Mouse (Mus musculus): ENCODE results near the gene Gm11214. TPM values are rescaled to one million over a fixed set of nuclear protein-coding genes. Genes with fewer than 3 reads are reported as not detected.
A peak's percentile ranks its signal among the peaks of the same experiment; 100 is the strongest.

Gene Gm11214
- polyA plus RNA-seq, 1 experiment from 2014 or later: not detected

DNA sequence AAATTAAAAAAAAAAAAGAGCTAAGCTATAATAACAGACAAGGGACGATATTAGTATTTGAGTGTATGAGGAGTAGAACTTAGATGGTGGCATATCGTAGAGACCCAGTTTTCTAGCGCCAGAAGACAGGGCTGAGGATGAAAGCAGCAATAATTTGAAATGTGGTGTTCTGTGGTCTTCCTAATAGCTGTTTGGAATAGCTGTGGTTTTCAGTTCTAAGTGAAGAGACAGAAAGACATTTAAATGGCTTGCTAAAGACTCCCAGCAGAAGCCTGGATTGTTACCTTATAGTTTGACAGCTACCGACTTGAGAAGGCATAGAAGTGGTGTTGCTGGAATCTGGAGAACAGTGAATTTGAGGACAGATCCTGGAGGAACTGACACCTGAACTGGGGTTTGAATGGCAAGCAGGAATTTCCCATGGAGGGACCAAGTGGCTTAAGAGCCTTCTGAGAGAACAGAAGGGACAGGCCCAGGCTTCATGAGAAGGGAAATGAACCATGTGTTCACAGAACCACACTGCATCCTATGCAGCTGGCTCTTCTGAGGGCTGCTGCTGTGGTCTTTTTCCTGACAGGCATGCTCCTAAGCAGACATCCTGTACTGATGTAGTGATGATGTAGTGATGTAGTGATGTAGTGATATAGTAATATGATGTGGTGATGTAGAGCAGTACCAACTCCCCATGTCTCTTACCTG lies 39.0 kb upstream of the Gm11214 start:
- H3K4me2 ChIP-seq (replicated peaks; ENCODE audit: low read depth, low read length): no peak overlapping the region
- H3K4me3 ChIP-seq (ENCODE audit: low read depth, low read length): no peak overlapping the region
- no peaks in the 10 kb centered on the region for H3K4me1 ChIP-seq (ENCODE audit: insufficient read depth, low read depth, low read length)
- H3K27me3 ChIP-seq (replicated peaks; ENCODE audit: insufficient read depth, low read length): no peaks in the 10 kb centered on the region
- H3K27ac ChIP-seq (ENCODE audit: low read length): no peak overlapping the region
- no peak for TF ChIP-seq EP300 (IDR thresholded peaks at IDR 0.05)
- no peak for TF ChIP-seq CTCF (IDR thresholded peaks at IDR 0.05)
- DNase-seq (ENCODE audit: low spot score) (no peak), ATAC-seq (no peak)
- H3K9ac ChIP-seq (replicated peaks; ENCODE audit: low read depth): no peak overlapping the region
- H3K9me3 ChIP-seq (ENCODE audit: low read length): no peaks in the 10 kb centered on the region
- no peaks in the 10 kb centered on the region for H3K36me3 ChIP-seq (ENCODE audit: insufficient read depth, low read length)
- WGBS: 85% methylated on average over 4 of the region's 4 CpGs

DNA sequence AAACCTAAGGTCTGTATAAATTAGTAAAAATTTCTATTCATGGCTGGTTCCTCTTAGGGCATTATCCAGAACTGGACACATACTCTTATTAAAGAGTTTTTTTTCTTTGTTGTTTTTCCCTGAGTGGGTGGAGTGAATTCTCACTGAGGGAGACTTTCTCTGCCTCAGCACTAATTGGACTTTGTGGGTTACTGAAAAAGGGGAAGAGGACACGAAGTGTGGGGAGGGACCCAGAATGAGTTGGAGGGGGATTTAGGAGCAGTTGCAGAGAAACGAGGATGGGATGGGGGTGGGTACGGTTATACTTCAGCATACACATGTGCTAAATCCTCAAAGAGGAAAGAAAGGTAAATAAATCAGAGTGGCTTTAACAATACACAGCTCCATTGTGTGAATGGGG lies 36.6 kb upstream of the Gm11214 start:
- Histone ChIP-seq H3K4me3 (ENCODE audit: low read depth, low read length) (no peak overlapping the region), H3K27me3 (replicated peaks; ENCODE audit: insufficient read depth, low read length) (no peaks in the 10 kb centered on the region), H3K9me3 (ENCODE audit: low read length) (no peaks in the 10 kb centered on the region), H3K9ac (replicated peaks; ENCODE audit: low read depth) (no peak overlapping the region), H3K27ac (ENCODE audit: low read length) (no peak overlapping the region), H3K36me3 (ENCODE audit: insufficient read depth, low read length) (no peaks in the 10 kb centered on the region), H3K4me2 (replicated peaks; ENCODE audit: low read depth, low read length) (no peak overlapping the region), H3K4me1 (ENCODE audit: insufficient read depth, low read depth, low read length) (no peaks in the 10 kb centered on the region)
- no peak for TF ChIP-seq CTCF (IDR thresholded peaks at IDR 0.05)
- no peak for TF ChIP-seq EP300 (IDR thresholded peaks at IDR 0.05)
- 35% methylated on average over 3 of the region's 3 CpGs for WGBS
- ATAC-seq: no peak
- no peak for DNase-seq (ENCODE audit: low spot score)

DNA sequence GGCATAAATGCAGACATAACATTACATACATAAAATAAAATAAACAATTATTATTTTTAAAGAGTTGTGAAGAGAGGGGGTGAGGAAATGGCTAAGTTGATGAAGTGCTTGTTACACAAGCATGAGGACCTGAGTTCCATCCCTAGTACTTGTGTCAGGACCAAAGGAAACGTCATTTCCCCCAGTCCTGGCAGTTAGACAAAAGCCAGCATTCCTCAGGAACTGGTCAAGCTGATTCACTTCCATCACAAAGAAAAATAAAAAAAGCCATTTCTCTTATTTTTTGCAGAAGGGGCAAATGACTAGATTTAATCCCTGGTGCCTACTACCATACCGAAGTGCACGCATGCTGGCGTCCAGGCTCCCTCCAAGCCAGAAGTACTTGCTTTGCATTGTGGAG lies 33.7 kb upstream of the Gm11214 start:
- DNase-seq (ENCODE audit: low spot score): peak; percentile 30
- H3K36me3 ChIP-seq (ENCODE audit: insufficient read depth, low read length): no peaks in the 10 kb centered on the region
- no peak overlapping the region for H3K4me2 ChIP-seq (replicated peaks; ENCODE audit: low read depth, low read length)
- H3K9ac ChIP-seq (replicated peaks; ENCODE audit: low read depth): no peak overlapping the region
- no peak for TF ChIP-seq CTCF (IDR thresholded peaks at IDR 0.05)
- no peak for TF ChIP-seq EP300 (IDR thresholded peaks at IDR 0.05)
- no peaks in the 10 kb centered on the region for H3K4me1 ChIP-seq (ENCODE audit: insufficient read depth, low read depth, low read length)
- no peaks in the 10 kb centered on the region for H3K27me3 ChIP-seq (replicated peaks; ENCODE audit: insufficient read depth, low read length)
- H3K9me3 ChIP-seq (ENCODE audit: low read length): no peaks in the 10 kb centered on the region
- no peak for ATAC-seq
- no peak overlapping the region for H3K4me3 ChIP-seq (ENCODE audit: low read depth, low read length)
- H3K27ac ChIP-seq (ENCODE audit: low read length): no peak overlapping the region
- 77% methylated on average over 4 of the region's 4 CpGs for WGBS

DNA sequence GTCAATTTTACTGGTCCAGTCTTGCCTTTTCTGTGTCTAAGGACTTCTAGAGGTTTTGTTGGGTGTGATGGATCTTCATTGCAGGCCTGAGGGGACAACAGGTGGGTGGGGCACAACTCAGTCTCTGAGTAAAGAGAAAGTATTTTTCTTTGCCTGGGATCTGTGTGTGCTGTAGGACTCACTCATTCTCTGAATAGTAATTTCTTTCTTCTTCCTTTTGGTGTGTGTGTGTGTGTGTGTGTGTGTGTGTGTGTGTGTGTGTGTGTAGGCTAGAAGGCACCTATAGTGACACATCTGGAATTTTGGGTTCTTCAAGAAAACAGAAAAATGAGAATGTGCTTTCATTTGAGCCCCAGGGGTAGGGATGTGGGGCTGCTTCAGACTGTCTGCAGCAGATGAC lies 29.2 kb upstream of the Gm11214 start:
- ATAC-seq: no peak
- H3K9me3 ChIP-seq (ENCODE audit: low read length): no peaks in the 10 kb centered on the region
- H3K27me3 ChIP-seq (replicated peaks; ENCODE audit: insufficient read depth, low read length): no peaks in the 10 kb centered on the region
- no peak for DNase-seq (ENCODE audit: low spot score)
- H3K4me2 ChIP-seq (replicated peaks; ENCODE audit: low read depth, low read length): no peak overlapping the region
- no peak overlapping the region for H3K27ac ChIP-seq (ENCODE audit: low read length)
- no peaks in the 10 kb centered on the region for H3K4me1 ChIP-seq (ENCODE audit: insufficient read depth, low read depth, low read length)
- TF ChIP-seq CTCF (IDR thresholded peaks at IDR 0.05) (no peak), EP300 (IDR thresholded peaks at IDR 0.05) (no peak)
- no peak overlapping the region for H3K4me3 ChIP-seq (ENCODE audit: low read depth, low read length)
- no peaks in the 10 kb centered on the region for H3K36me3 ChIP-seq (ENCODE audit: insufficient read depth, low read length)
- no peak overlapping the region for H3K9ac ChIP-seq (replicated peaks; ENCODE audit: low read depth)

DNA sequence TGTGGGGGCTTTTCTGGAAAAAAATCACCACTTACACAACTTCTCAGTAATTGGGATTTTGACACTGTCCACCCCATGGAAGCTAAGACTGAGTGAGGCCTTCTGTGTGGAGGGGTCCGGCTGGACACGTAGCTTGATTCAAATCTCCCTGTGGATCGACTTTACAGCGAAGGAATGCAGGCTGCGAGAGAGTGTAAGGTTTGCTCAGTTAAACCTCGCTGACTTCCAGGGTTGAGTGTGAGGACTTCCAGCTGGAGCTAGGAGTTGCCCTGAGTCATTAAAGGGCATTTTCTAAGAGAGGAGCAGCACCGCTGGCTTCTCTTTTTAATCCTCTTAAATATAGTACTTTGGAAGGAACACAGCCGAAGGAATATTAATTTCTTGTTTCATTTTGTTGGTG lies 24.2 kb upstream of the Gm11214 start:
- 38% methylated on average over 8 of the region's 8 CpGs for WGBS
- no peak overlapping the region for H3K4me3 ChIP-seq (ENCODE audit: low read depth, low read length)
- H3K4me2 ChIP-seq (replicated peaks; ENCODE audit: low read depth, low read length): no peak overlapping the region
- H3K27me3 ChIP-seq (replicated peaks; ENCODE audit: insufficient read depth, low read length): no peaks in the 10 kb centered on the region
- H3K4me1 ChIP-seq (ENCODE audit: insufficient read depth, low read depth, low read length): no peaks in the 10 kb centered on the region
- H3K9ac ChIP-seq (replicated peaks; ENCODE audit: low read depth): no peak overlapping the region
- H3K9me3 ChIP-seq (ENCODE audit: low read length): no peaks in the 10 kb centered on the region
- H3K27ac ChIP-seq (ENCODE audit: low read length): no peak overlapping the region
- DNase-seq (ENCODE audit: low spot score) (peak; percentile 45), ATAC-seq (no peak)
- no peaks in the 10 kb centered on the region for H3K36me3 ChIP-seq (ENCODE audit: insufficient read depth, low read length)
- TF ChIP-seq CTCF (IDR thresholded peaks at IDR 0.05) (no peak), EP300 (IDR thresholded peaks at IDR 0.05) (no peak)

DNA sequence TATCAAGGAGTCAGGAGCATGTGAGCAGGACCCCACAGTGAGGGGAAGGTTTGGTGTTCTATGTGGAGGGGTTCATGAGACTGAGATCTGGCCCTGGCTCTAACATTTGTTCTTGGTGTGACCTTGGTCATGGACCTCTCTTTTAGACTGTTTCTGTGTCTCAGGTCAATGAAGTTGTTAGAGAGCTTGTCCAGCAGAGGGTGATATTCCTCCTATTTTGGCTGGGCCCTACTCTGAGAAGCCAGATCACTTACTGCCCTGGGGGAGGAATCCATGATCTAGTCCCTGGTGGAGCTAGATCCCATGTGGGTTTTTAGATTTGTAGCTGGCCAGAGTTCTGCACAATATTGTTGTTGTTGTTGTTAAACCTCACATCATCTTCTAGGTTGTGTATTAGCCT lies 23.0 kb upstream of the Gm11214 start:
- Histone ChIP-seq H3K9ac (replicated peaks; ENCODE audit: low read depth) (no peak overlapping the region), H3K4me1 (ENCODE audit: insufficient read depth, low read depth, low read length) (no peaks in the 10 kb centered on the region), H3K4me3 (ENCODE audit: low read depth, low read length) (no peak overlapping the region), H3K9me3 (ENCODE audit: low read length) (no peaks in the 10 kb centered on the region), H3K27me3 (replicated peaks; ENCODE audit: insufficient read depth, low read length) (no peaks in the 10 kb centered on the region), H3K27ac (ENCODE audit: low read length) (no peak overlapping the region), H3K36me3 (ENCODE audit: insufficient read depth, low read length) (no peaks in the 10 kb centered on the region), H3K4me2 (replicated peaks; ENCODE audit: low read depth, low read length) (no peak overlapping the region)
- peak; percentile 77 for DNase-seq (ENCODE audit: low spot score)
- TF ChIP-seq CTCF (IDR thresholded peaks at IDR 0.05) (peak; percentile 76), EP300 (IDR thresholded peaks at IDR 0.05) (no peak)
- ATAC-seq: peak; percentile 37; the same call in 1 of the 2 replicates

DNA sequence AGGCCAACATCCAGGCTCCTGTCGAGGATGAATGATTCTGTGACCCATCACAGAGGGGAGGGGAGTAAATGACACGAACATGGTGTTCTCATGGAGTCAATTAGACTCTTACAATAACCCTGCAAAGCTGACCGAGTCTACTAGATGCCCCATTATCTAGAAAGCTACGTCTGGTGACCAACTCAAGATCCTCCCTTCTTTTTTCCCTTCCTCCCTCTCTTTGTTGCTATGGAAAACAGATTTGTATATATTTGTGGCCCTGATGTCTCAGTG lies 22.0 kb upstream of the Gm11214 start:
- ATAC-seq (no peak), DNase-seq (ENCODE audit: low spot score) (peak; percentile 53)
- Histone ChIP-seq H3K9me3 (ENCODE audit: low read length) (no peaks in the 10 kb centered on the region), H3K4me1 (ENCODE audit: insufficient read depth, low read depth, low read length) (no peaks in the 10 kb centered on the region), H3K4me2 (replicated peaks; ENCODE audit: low read depth, low read length) (no peak overlapping the region), H3K4me3 (ENCODE audit: low read depth, low read length) (no peak overlapping the region), H3K27me3 (replicated peaks; ENCODE audit: insufficient read depth, low read length) (no peaks in the 10 kb centered on the region), H3K36me3 (ENCODE audit: insufficient read depth, low read length) (no peaks in the 10 kb centered on the region), H3K27ac (ENCODE audit: low read length) (no peak overlapping the region), H3K9ac (replicated peaks; ENCODE audit: low read depth) (no peak overlapping the region)
- TF ChIP-seq CTCF (IDR thresholded peaks at IDR 0.05) (no peak), EP300 (IDR thresholded peaks at IDR 0.05) (no peak)
- WGBS: 29% methylated on average over 4 of the region's 4 CpGs

Data from lung, postnatal 0 days (tissue).